Mouse (Mus musculus): ENCODE results near the gene Cd5. TPM values are rescaled to one million over a fixed set of nuclear protein-coding genes. Genes with fewer than 3 reads are reported as not detected.
A peak's percentile ranks its signal among the peaks of the same experiment; 100 is the strongest.

Cd5 gene
- total RNA-seq, 2 experiments from 2014 or later, result 3.7 TPM; not detected in 1

DNA sequence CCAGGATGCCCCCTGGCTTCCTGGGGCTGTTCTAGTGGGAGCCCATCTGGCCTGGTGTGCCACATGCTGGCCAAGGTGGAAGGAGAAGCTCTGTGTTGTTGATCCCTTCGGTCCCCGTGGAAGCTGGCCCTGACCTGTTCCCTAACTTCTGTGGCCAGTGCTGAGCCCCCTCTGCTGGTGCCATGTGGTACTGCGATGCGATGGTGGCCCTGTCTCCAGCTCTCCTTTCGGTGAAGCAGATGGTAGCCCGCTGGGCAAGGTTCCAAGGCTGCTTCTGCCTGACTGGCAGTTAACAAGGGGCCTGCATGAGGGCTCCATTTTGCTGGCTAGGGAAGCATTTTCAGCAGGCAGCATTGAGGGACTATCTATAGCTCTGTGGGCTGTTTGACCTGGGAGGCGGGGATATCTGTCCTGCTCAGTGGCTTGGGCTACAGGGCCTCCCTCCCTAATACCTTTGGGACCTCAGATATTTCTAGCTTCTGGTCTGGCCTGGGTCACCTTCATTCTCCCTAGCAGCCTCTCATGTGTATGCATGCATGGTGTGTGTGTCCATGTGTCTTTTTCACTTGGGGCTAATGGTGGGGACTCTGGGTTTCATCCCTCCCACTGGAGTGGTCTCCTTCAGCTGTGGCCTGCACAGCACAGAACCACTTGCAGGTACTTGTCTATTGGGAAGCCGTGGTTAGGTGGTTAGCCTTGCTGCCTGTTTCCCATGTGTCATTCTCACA lies 29.3 kb downstream of the Cd5 start:
- ATAC-seq (replicated peaks; ENCODE audit: low FRiP score, low TSS enrichment, poor library complexity, severe bottlenecking), result peak; percentile 88

DNA sequence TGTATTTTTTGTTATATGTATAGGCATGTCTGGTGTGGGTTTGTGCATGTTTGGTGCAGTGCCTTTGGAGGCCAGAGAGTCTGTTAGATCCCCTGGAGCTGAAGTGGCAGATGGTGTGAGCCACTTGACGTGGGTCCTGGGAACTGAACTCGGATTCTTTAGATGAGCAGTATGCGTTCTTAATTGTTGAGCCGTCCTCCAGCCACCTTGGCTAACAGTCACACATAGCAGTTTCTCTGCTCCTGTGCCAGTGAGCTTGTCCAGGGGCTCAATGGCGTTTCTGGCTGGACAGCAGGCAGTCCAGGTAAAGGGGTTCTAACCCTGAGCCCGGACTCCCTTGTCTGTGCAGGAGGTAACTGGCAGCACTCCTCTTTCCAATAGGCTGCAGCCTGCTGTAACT lies 29.9 kb downstream of the Cd5 start:
- no peak for ATAC-seq (replicated peaks; ENCODE audit: low FRiP score, low TSS enrichment, poor library complexity, severe bottlenecking)

DNA sequence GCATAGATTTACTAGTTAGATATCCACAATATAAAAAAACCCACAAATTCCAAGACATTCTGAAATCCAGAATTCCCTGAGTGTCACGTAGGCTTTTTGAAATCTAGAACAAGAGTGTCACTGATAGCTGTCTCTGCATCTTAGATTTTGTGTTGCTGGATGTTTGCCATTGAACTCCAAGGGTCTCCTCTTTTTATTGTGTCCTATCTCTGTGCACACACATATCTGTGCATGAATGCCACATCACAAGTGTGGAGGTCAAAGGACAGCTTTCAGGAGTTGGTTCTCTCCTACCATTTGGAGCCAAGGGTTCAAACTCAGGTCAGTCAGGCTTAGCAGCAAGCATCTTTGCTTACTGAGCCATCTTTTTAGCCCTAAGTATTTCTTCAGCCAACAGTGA lies 30.9 kb downstream of the Cd5 start:
- ATAC-seq (replicated peaks; ENCODE audit: low FRiP score, low TSS enrichment, poor library complexity, severe bottlenecking), result no peak

DNA sequence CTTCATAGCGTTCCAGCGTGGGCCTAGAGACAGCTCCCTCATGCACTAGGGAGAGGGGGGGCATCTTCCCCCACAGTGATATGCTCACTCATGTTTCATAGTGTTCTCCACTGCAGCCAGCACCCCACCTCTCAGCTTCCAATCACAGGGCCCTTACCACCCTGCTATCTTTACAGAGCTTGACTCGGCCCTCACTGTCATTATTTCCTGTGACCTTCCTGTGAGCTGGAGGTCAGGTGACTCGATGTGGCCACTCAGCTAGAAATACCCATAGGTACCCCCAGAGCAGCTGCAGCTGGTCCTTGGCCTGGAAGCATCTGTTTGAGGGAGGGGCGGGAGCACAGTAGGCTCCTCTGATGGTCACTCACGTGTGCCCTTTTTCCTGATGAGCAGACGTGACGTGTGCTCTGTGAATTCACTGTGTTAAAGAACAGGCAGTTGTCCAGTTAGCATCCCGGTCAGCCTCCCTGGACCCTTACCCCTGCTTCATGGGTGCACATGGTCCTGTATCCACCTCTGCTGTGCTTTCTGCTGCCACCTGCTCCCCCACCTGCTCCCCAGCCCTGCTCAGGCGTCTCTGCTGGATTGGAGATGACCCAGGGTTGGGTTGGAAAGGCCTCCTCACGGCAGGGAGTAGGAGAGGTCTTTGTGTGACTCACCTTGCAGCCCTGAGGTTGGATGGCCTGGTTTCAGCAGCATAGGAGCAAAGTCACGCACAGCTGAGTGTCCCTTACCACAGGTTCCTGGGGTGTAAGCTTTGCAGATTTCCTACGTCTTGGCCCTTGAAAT lies 31.5 kb downstream of the Cd5 start:
- ATAC-seq (replicated peaks; ENCODE audit: low FRiP score, low TSS enrichment, poor library complexity, severe bottlenecking), result no peak

DNA sequence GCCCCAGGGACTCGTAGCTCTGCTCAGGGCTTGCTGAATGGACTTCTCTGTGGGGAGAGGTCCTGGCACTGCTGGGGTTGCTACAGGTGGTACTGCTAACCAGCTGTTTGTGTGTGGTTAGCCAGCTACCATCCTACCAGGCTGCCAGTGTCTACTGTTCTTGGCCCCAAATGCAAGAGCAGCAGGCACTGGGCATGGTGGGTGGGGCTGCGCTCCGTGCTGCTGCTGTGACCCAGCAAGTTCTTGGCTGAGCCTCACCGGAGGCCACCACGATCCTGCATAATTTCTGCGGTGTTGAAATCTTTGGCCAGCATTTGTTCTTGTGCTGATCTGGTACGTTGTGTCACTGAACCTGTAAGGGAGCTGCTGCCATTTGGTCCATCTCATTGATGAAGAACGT lies 35.3 kb downstream of the Cd5 start:
- peak; percentile 40; the same call in 1 of the 2 replicates for ATAC-seq (replicated peaks; ENCODE audit: low FRiP score, low TSS enrichment, poor library complexity, severe bottlenecking)

DNA sequence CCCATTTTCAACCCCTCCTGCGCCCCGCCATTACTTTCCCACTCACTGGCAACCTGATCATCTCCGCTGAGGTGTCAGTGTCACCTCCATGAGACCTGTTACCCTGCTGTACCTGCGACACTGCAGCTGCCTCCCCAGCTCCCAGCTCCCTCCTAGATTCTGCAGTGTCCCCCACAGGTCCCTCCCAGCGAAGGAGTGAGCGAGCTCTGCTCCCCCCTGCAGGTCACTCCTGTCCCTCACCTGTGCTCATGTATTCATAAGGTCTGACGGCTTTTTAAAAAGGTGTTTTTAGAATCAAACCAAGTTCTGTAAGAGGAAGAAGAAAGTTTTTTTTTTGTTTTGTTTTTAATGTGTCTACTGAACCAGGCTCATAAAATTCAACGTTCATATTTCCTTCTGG lies 36.7 kb downstream of the Cd5 start:
- no peak for ATAC-seq (replicated peaks; ENCODE audit: low FRiP score, low TSS enrichment, poor library complexity, severe bottlenecking)

DNA sequence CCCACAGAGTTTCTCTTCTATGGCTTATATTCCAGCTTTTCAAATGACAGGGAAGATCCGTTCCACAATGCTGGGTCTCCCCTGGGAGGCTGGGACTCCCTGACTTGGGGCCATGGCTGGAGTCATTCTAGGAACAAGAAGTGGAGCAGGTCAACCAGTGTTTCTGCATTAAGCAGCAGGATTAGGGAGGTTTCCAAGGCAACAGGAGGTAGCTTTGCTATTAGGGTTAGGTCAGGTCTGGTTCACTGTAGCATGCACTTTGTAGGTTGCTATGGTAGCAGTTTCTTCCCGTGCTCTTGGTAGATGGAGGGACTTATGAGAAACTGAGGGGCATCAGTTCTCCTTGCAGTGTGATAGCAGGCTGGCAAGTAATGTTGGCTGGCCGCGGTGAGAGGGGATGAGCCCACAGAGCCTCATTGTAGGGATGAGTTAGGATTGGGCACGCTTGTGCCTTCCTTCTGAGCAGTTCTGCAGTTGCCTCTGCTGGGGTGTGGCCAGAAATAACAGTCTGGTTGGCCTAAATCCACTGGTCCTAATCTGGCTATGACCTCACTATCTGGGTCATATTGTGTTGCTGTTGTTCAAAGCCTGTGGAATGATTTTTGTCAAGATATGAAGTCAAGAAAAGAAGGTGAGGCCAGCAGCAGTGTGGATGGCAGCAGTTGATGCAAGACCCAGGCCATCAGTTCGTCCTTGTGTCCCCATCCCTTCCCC lies 37.6 kb downstream of the Cd5 start:
- ATAC-seq (replicated peaks; ENCODE audit: low FRiP score, low TSS enrichment, poor library complexity, severe bottlenecking), result peak; percentile 65

DNA sequence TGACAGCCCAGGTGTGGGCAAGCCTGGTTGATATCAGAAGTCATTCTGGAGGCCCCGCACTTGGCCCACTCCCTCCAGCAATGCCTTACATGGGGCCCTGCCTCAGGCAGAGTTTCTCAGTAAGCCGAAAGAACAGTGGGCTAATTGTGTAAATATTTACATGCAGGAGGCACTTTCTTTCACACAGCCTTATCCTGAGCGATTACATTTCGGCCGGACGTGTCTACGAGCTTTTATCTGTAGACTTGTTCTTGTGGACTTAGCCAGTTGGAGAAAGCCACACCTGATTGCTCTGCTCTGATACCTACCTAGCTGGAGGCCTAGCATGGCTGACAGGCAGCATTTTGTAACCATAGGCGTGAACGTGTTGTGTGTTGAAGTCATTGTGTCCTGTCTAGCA lies 39.0 kb downstream of the Cd5 start:
- ATAC-seq (replicated peaks; ENCODE audit: low FRiP score, low TSS enrichment, poor library complexity, severe bottlenecking), result peak; percentile 36

DNA sequence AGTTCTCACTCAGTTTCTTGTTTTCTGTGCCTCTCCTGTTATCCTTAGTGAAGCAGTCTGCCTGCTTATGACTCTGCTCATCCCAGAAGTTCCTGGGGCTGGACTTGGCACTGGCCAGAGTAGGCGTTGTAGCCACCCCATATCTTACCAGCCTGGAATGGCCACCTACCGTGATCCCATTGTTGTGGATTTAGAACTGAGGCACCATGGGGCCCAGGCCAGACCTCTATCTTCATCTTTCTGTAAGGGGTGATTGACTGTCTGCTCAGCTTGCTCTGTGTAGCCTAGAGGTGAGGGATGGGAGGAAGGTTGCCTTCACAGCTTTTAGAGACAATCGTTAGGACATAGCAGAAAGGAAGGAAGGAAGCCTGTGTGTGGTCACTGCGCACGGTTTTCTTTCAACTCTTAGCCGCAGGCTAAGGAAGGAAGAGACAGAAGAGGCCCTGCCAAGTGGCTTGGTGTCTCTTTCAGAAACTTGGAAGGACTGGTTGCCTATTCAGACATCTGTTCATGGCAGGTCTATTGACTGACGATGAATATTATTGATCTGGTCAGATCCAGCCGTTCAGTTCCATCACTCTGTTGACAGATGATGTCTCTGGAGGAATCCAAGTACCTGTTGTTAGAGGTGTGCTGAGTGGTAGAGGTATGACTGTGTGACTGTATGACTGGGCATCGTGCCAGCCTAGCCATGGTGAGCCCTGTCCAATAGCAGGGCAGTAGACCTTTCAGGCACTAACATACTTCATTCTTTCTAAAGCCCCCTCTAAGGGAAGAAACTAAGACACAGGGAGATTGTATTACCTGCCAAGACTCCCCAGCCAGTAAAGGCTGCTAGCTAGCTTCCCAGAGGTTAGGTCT lies 40.4 kb downstream of the Cd5 start:
- no peak for ATAC-seq (replicated peaks; ENCODE audit: low FRiP score, low TSS enrichment, poor library complexity, severe bottlenecking)

DNA sequence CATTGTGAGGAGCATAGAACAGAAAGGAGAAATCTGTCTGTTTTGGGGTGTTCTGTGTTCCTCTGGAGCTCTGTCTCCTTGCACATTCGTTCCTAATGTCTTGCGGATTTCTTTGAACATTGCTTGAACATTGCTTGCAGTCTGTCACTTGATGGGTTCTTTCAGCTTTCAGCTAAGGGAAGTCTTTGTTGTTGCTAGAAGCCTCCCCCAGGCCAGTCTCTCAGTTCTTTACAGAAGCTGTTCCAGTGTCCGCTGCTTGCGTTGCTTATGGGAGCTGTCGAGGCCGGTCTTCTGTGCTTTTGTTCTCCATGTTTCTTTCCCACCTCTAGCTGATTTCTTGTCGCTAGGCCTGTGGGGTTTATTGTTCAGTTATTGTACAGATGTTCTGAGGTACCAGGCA lies 43.0 kb downstream of the Cd5 start:
- ATAC-seq (replicated peaks; ENCODE audit: low FRiP score, low TSS enrichment, poor library complexity, severe bottlenecking), result no peak

DNA sequence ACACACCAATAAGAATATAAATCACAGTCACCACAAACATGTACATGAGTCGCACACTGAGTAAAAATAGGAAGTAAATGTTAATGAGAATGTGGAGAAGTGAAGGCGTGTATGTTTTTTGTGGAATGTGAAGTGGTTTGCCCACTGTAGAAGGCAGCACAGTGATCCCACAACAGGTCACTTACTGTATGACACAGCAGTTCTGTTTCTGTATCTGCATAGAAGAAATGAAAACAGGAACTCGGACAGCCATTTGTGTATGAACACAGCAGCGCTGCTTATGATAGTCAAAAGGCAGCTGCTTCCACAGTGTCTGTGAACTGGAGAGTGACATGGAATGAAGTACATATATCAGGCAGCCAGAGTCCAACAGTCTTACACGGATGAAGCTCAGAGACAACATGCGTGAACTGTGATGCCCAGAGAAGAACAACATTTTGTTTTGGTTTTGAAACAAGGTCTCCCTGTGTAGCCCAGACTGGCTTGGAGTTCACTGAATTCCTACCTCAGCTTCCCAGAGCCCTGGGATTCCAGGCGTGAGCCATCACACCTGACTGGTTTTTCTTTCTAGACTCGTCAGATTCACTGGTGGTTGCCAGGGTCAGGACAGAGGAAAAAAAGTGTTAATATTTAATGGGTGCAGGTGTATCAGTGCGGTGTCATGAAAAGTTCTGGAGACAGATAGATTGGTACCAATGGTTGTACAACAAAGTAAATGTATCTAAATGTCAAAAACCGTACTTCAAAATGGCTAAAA lies 44.7 kb downstream of the Cd5 start:
- no peak for ATAC-seq (replicated peaks; ENCODE audit: low FRiP score, low TSS enrichment, poor library complexity, severe bottlenecking)

DNA sequence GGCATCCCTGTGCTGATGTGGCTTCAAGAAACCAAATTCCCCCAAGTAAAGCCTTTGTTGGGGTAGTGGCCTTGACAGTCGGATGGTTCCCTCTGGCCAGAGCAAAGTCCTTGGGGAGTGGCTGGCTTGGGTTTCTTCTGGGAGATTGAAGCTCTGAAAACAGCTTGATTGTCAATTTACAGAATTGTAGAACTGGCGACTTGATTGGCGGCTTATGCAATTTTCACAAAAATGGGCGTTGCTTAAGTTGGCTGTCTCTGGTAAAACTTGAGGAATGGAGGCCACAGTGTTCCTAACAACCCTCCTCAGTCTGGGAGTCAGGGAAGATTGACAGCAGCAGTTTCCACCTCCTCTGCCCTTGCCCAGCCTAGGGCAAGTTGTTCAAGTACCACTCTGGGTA lies 46.4 kb downstream of the Cd5 start:
- no peak for ATAC-seq (replicated peaks; ENCODE audit: low FRiP score, low TSS enrichment, poor library complexity, severe bottlenecking)

DNA sequence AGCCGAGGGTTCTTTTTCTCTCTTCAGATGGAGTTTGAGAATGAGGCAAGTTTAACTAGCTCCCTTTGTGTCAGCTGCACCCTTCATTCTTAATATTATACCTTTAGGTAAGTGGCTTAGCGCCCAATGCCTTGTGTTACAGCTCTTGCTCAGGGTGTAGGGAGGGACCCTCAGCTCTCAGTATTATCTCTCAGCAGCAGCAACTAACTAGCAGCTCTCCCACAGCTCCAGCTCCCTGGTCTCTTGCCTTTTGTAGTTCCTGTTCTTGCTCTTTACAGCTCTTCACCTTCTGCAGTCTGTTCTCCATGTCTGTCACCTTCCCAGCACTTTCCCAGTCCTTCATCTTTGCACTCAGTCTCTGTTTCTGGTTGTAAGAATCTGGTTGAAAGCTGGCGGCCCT lies 47.1 kb downstream of the Cd5 start:
- ATAC-seq (replicated peaks; ENCODE audit: low FRiP score, low TSS enrichment, poor library complexity, severe bottlenecking), result peak; percentile 48; the same call in 1 of the 2 replicates

DNA sequence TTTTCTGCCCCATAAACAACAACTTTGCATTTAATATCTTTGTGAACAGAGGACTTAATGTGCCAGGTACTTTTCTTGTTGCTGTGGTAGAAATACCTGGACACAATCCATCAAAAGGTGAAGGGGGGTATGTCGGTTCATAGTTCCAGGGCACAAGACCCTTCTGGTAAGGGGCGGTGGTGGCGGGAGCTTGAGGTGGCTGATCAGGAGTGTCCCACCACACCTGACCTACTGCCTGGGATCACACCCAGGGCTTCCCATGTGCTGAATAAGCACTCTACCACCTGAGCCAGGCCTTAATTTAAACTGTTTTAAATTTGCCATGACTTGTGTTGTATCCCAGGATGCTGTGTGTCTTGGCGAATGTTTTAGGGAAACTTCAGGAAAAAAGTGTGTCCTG lies 47.7 kb downstream of the Cd5 start:
- no peak for ATAC-seq (replicated peaks; ENCODE audit: low FRiP score, low TSS enrichment, poor library complexity, severe bottlenecking)

DNA sequence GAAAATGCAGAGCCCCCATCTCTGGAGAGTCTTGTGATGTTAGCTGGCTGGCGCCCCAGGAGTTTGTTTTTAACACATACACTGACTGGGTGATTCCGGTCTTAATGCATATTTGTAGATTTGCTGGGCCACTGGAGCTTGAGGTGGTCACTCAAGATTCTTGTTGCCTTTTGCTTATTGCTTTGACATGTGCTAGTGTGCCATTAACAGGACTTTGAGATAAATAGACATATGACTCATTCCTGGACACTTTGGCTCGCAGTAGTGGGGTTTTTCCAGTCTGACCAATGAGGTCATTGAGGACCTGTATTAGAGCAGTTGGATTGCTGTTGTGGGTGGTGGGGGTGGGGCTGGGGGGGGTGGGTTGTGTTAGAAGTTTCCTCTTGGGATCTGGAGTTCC lies 48.5 kb downstream of the Cd5 start:
- ATAC-seq (replicated peaks; ENCODE audit: low FRiP score, low TSS enrichment, poor library complexity, severe bottlenecking), result no peak

DNA sequence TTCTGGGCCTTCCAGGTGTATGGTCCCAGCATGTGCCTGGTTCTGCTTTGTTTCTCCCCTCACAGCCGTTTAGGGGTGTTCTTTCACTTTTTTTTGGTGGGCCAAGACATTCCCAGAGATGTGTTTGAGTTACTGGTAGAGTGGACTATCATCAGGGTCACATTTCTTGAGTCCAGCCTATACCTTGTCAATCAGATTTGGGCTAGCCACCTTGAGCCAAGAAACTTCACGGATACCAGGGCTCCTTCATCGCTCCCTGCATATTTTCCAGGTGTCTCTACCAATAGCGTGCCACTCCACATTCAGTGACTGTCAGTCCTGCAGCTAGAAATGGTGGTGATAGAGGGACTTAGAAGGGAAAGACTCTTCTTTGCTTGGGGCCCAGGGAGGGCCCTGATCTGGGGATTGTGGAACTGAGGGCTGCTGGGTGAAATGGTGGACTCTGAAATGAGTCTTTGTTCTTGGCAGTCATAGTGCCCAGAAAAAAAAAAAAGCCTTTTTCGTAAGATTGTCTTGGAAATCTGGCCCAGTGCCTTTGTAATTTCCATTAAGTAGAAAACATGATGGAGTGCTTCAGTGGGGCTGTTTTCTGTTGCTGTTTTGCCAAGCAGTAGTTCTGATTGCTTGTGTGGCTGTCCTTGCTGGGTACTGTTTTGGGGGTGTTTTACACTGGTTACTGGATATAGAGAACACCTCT lies 49.2 kb downstream of the Cd5 start:
- ATAC-seq (replicated peaks; ENCODE audit: low FRiP score, low TSS enrichment, poor library complexity, severe bottlenecking), result no peak

DNA sequence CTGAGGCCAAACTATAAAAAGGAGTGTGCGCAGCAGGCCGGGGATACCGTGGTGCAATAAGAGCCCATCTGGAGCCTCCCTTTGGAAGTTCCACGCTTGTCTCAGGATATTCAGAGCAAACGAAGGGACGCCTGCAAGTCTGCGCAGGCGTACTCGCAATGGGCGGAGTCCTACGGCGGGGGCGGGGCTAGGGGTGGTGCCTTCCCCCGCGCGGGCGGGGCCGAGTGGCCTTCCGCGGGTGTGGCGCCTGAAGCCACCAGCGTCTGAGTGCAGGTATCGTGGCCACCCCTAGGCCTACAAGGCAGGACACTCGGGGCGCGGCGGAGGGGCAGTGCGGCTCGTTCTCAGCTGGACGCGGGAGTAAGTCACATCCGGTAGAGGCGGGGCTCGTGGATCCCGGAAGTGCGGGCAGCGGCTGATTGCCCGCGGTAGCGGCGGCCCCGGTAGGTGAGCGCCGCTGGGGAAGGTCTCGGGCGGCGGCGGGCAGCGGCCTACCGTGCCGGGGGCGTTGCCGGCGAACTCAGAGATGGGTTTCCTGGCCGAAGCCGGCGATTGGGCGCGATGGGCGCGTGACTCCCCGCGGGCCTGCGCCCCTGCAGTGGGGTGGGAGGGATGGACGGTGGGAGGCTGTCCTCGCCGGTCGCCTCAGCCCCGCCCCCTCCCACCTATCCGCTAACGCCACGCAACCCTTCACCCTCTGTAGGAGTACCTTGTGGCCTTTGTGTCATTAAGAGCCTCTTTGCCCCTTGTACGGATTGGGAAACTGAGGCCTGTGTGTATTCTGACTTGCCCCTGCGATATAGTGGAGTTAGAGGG lies 50.1 kb downstream of the Cd5 start, which contains the start of gene Vps37c:
Gene Vps37c (plus strand): TSS at position 199 of the 816 bp plus-strand sequence.
- peak; percentile 83 for ATAC-seq (replicated peaks; ENCODE audit: low FRiP score, low TSS enrichment, poor library complexity, severe bottlenecking)
